Mouse (Mus musculus): Measurements from ENCODE around the gene Csnka2ip. TPM values are rescaled to one million over a fixed set of nuclear protein-coding genes. Genes with fewer than 3 reads are reported as not detected.

Csnka2ip gene
- total RNA-seq, 2 experiments from 2014 or later = not detected

Other genes with a start within 250 kb of the Csnka2ip start
- gene 4930453N24Rik, start 168.8 kb upstream of the Csnka2ip start, total RNA-seq (2014; fragmentation: Nextera tagmentation) = 26.0 and 32.7 TPM in 2 replicates
- 21.5 and 25.9 TPM in 2 replicates for gene 4930453N24Rik, start 168.8 kb upstream of the Csnka2ip start, total RNA-seq (2017)
- 11.4 and 13.0 TPM in 2 replicates for gene Zfp654, start 249.2 kb upstream of the Csnka2ip start, total RNA-seq (2014; fragmentation: Nextera tagmentation)
- 14.8 and 16.6 TPM in 2 replicates for gene Zfp654, start 249.2 kb upstream of the Csnka2ip start, total RNA-seq (2017)
- gene Cggbp1, start 249.6 kb upstream of the Csnka2ip start, total RNA-seq (2014; fragmentation: Nextera tagmentation) = 92.2 and 92.9 TPM in 2 replicates
- 80.2 and 99.7 TPM in 2 replicates for gene Cggbp1, start 249.6 kb upstream of the Csnka2ip start, total RNA-seq (2017)

Data from granulocyte monocyte progenitor cell, adult 5-6 weeks (primary cell).